Mouse (Mus musculus) cortical plate, adult 2 months (tissue): ENCODE measurements around the gene AC131692.1. TPM values are rescaled to one million over a fixed set of nuclear protein-coding genes. Genes with fewer than 3 reads are reported as not detected.
"Not testable (repeated sequence)": the region's sequence is repeated elsewhere in the genome, so short reads cannot be mapped to it uniquely, and the experiment has no call there.

ENCODE experiments used
- H3K27ac ChIP-seq: fragments of 200-500 bp; 2 replicates; pipeline ENCODE4 v1.5.1; 2012; ENCODE audit warnings: low read length, control low read depth, inconsistent platforms; ENCODE audit not compliant: insufficient read depth
- H3K4me1 ChIP-seq: fragments of 200-500 bp; 2 replicates; pipeline ENCODE4 v1.6.1; 2011; ENCODE audit warnings: low read length; ENCODE audit not compliant: control insufficient read depth, insufficient read depth
- H3K4me3 ChIP-seq: fragments of 200-500 bp; 2 replicates; pipeline ENCODE4 v1.5.1; 2011; ENCODE audit warnings: mild to moderate bottlenecking, low read length, control low read depth; ENCODE audit not compliant: insufficient read depth
- CTCF ChIP-seq: fragments of 200-500 bp; IDR thresholded peaks from 2 replicates; pipeline ENCODE4 v1.5.1; 2011; ENCODE audit warnings: mild to moderate bottlenecking, control low read depth, low read length; ENCODE audit not compliant: insufficient read depth; ENCODE audit errors: extremely low read depth
- POLR2A ChIP-seq: fragments of 200-500 bp; IDR thresholded peaks from 2 replicates; pipeline ENCODE4 v1.6.1; 2011; ENCODE audit warnings: mild to moderate bottlenecking, low read length, control low read depth; ENCODE audit not compliant: insufficient read depth; ENCODE audit errors: extremely low read depth
- polyA plus RNA-seq: library from polyadenylated mRNA; depleted of rRNA; stranded (reverse); fragments of >200 nt; gene quantifications from 2 replicates; pipeline ENCODE4 v1.2.3, GENCODE M21; 2012

Gene AC131692.1
- polyA plus RNA-seq, 1 experiment: not detected

- Histone ChIP-seq H3K4me3 (peak overlapping the region; percentile 60), H3K27ac (no peak overlapping the region), H3K4me1 (no peaks in the 10 kb centered on the region)
- no peak for TF ChIP-seq CTCF
- no peak for TF ChIP-seq POLR2A
These were observed 32.8 kb downstream of the AC131692.1 start for GRCm38 (mm10) chr19:6126789-6127580.

DNA sequence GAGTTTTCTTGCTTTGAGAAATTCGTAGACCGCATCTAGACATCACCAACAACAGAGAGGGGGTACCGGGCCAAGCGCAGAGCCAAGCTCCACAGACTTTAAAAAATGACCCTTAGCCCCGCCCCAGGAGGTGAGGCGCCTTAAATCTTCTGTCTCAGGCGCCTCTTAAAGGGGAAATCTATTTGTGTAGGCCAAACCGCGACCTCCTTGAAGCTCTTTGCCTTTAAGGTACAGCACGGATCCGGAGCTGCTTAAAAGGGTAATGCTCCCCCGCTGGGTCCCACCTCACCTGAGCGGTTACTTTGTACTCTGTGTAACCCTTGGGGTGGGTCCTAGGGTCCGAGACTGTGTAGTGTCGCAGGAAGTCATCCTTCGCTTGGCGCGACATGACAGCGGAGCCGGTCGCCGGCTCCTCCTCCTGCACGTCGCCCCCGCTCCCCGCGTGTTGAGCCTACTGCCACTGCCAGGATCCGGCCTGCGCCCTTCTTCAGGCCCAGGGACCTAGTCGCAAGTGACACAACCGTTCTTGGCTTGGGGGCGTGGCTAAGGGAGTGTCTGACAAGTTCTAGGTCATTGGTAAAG lies 33.6 kb downstream of the AC131692.1 start, which contains the start of gene Snx15:
Gene Snx15, minus strand, starts transcription at position 545 of the 582 bp plus-strand sequence.
- no peaks in the 10 kb centered on the region for H3K4me1 ChIP-seq
- H3K27ac ChIP-seq: peak within 1 kb of the TSS; percentile 67
- no peak for TF ChIP-seq CTCF
- TF ChIP-seq POLR2A: peak; percentile 54; the same call in 1 of the 2 replicates
- peak within 1 kb of the TSS; percentile 60 for H3K4me3 ChIP-seq

- H3K4me3 ChIP-seq, H3K27ac ChIP-seq, H3K4me1 ChIP-seq: not testable (repeated sequence)
These were observed 36.4 kb downstream of the AC131692.1 start for GRCm38 (mm10) chr19:6130414-6131128.

DNA sequence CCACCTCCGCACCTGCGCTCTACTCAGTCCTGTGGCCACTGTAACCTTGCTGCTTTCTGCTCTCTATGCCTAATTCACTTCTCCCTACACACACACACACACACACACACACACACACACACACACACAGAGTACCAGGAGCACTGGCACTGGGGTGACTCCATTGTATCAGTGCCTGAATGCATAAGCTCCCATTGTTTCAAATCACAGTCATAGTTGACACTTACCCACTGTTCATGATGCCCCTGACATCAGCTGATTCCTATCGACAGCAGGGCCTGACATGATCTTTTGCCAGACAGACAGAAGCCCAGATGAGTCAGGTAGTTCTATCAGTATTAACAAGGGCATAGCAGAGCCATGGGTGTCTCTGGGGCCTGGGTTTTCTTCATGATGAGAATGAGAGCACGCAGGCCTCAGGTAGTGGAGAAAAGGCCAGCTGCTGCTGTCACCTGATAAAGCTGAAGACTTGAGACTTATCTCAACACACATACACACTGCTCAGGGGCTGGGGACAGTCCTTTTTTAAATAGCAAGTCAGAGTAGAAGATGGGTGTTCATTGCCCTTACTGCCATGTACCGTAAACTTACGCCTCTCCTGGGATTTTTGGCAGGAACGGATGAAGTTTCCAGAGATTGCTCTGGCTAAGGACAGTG lies 38.1 kb downstream of the AC131692.1 start:
- Histone ChIP-seq H3K27ac (peak overlapping the region; percentile 86), H3K4me3 (no peak overlapping the region), H3K4me1 (no peaks in the 10 kb centered on the region)
- no peak for TF ChIP-seq CTCF
- no peak for TF ChIP-seq POLR2A

DNA sequence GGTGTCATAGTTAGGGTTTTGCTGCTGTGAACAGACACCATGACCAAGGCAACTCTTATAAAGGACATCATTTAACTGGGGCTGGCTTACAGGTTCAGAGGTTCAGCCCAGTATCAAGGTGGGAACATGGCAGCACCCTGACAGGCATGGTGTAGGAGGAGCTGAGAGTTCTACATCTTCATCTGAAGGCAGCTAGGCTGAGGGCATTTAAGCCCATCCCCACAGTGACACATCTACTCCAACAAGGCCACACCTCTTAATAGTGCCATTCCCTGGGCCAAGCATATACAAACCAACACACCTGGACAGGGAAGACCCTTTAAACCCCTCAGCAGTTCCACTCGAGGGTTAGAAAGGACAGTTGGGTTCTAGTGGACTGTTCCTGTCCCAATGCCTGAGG lies 39.0 kb downstream of the AC131692.1 start:
- H3K4me1 ChIP-seq, H3K27ac ChIP-seq, H3K4me3 ChIP-seq: not testable (repeated sequence)

DNA sequence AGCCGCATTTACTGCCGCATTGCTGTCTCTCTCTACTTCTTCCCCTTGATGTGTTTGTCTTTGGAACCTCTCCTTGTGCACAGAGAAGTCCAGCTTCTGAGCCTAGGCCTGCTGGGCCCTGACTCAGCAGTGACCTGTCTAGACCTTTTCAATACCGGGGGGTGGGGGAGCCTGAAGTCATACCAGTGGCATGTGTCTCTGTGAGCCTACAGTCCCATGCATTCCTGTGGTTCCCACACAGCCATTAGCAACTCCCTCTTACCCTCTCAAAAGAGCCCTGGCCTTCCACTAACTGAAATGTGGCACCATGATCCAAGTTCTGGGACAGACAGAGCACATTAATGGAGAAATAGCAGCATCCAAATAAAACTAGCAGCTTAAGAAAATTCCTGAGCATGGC lies 42.2 kb downstream of the AC131692.1 start:
- TF ChIP-seq CTCF (no peak), POLR2A (no peak)
- Histone ChIP-seq H3K4me3 (no peak overlapping the region), H3K4me1 (peaks cover 3% of the 10 kb centered on the region; the same call in 1 of the 2 replicates), H3K27ac (no peak overlapping the region)

DNA sequence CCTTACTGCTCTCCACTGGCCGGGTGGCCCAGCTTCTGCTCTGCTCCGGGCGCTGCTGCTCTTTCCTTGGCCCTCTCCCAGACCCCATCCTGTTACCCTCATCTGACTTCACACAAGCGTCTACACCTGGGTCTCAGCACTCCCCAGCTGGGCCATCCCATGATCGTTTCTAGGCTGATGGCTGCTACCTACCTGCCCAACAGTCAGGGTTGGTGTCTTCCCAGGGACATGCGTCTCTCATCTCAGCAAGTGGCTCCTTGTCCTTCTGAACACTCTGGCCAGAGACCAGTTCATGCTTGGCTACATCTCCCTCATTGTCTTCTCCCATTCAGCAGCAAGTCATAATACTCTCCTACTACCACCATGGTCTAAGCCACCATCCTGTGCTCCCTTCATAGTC lies 45.5 kb downstream of the AC131692.1 start:
- peaks cover 3% of the 10 kb centered on the region; the same call in 1 of the 2 replicates for H3K4me1 ChIP-seq
- H3K27ac ChIP-seq: no peak overlapping the region
- TF ChIP-seq POLR2A (no peak), CTCF (no peak)
- H3K4me3 ChIP-seq: peak overlapping the region; percentile 77; the same call in 1 of the 2 replicates

GRCm38 (mm10) chr19:6140374-6140677 lies 46.1 kb downstream of the AC131692.1 start:
- no peak for TF ChIP-seq POLR2A
- TF ChIP-seq CTCF: no peak
- peak overlapping the region; percentile 83 for H3K27ac ChIP-seq
- peaks cover 3% of the 10 kb centered on the region; the same call in 1 of the 2 replicates for H3K4me1 ChIP-seq
- peak overlapping the region; percentile 77 for H3K4me3 ChIP-seq

GRCm38 (mm10) chr19:6140678-6141393 lies 46.6 kb downstream of the AC131692.1 start, which contains the start of gene Batf2:
TSS of gene Batf2 (plus strand) at chr19:6140983.
- H3K4me3 ChIP-seq: peak within 1 kb of the TSS; percentile 77
- TF ChIP-seq CTCF: peak; percentile 47
- 0 out of 2 replicates have a peak, but pooled peaks have one; percentile 41 for TF ChIP-seq POLR2A
- peak within 1 kb of the TSS; percentile 98 for H3K27ac ChIP-seq
- peaks cover 3% of the 10 kb centered on the region; the same call in 1 of the 2 replicates for H3K4me1 ChIP-seq
